In genomic region chr10:88739818-88740217, GRCm38 (mm10) we compare ENCODE assay signal across 27 mouse cellular contexts. TPM values are rescaled to one million over a fixed set of nuclear protein-coding genes. Genes with fewer than 3 reads are reported as not detected.
"Had no signal": no experiment of that assay in that cellular context is flagged by ENCODE, and none has a peak within 500 bp of the region (broad histone marks: within the 10 kb centered on the region; RNA-seq: fewer than 3 reads in every experiment).

No protein-coding gene starts in this region.

- DNase-seq: kidney, adult 2 months; kidney, postnatal 25 days; liver; lung, adult 18-20 months; lung, postnatal 14 days; lung, postnatal 4 days; retina, postnatal 1 day; right cerebral cortex, postnatal 25 days; thymus, adult 18-20 months; thymus, postnatal 36 days had no signal

- H3K9me3 ChIP-seq: limb, embryonic 10.5 days; limb, embryonic 13.5 days; liver, embryonic 12.5 days; liver, embryonic 15.5 days; lung, embryonic 15.5 days; megakaryocyte, embryonic 14.5 days; midbrain, embryonic 10.5 days; midbrain, embryonic 13.5 days; neural tube, embryonic 13.5 days had no signal

- H3K27ac ChIP-seq: kidney, postnatal 0 days; limb, embryonic 10.5 days; limb, embryonic 13.5 days; liver, embryonic 12.5 days; liver, embryonic 15.5 days; lung, embryonic 15.5 days; midbrain, embryonic 10.5 days; midbrain, embryonic 13.5 days; neural tube, embryonic 13.5 days had no signal

- H3K9ac ChIP-seq: limb, embryonic 13.5 days; liver, embryonic 12.5 days; liver, embryonic 15.5 days; lung, embryonic 15.5 days; midbrain, embryonic 13.5 days; neural tube, embryonic 13.5 days had no signal

- H3K4me3 ChIP-seq: limb, embryonic 10.5 days; limb, embryonic 13.5 days; liver, embryonic 12.5 days; liver, embryonic 15.5 days; lung, embryonic 15.5 days; megakaryocyte, embryonic 14.5 days; midbrain, embryonic 10.5 days; midbrain, embryonic 13.5 days; myocyte; neural tube, embryonic 13.5 days had no signal

- H3K4me1 ChIP-seq: limb, embryonic 10.5 days; limb, embryonic 13.5 days; liver, embryonic 12.5 days; liver, embryonic 15.5 days; lung, embryonic 15.5 days; megakaryocyte, embryonic 14.5 days; midbrain, embryonic 10.5 days; midbrain, embryonic 13.5 days; neural tube, embryonic 13.5 days had no signal

- H3K4me2 ChIP-seq: limb, embryonic 13.5 days; liver, embryonic 12.5 days; liver, embryonic 15.5 days; lung, embryonic 15.5 days; midbrain, embryonic 13.5 days; neural tube, embryonic 13.5 days had no signal

- ATAC-seq: liver, embryonic 12.5 days; midbrain, embryonic 13.5 days; midbrain, embryonic 16.5 days had no signal

- H3K27me3 ChIP-seq: limb, embryonic 13.5 days; liver, embryonic 12.5 days; liver, embryonic 15.5 days; lung, embryonic 15.5 days; megakaryocyte, embryonic 14.5 days; midbrain, embryonic 13.5 days; neural tube, embryonic 13.5 days had no signal

RNA-seq across cellular contexts. Expression of gene Spic, which starts 55.0 kb away (rescaled TPM):
- total RNA-seq: layer of hippocampus, adult 18-20 months; layer of hippocampus, postnatal 14 days; left cerebral cortex, adult 18-20 months; left cerebral cortex, postnatal 25 days had no signal
- polyA plus RNA-seq: limb, embryonic 10.5 days; limb, embryonic 13.5 days; midbrain, embryonic 10.5 days; midbrain, embryonic 13.5 days; midbrain, embryonic 16.5 days; myocyte; neural tube, embryonic 13.5 days; testis, adult 2 months had no signal
